In the genomic region with DNA sequence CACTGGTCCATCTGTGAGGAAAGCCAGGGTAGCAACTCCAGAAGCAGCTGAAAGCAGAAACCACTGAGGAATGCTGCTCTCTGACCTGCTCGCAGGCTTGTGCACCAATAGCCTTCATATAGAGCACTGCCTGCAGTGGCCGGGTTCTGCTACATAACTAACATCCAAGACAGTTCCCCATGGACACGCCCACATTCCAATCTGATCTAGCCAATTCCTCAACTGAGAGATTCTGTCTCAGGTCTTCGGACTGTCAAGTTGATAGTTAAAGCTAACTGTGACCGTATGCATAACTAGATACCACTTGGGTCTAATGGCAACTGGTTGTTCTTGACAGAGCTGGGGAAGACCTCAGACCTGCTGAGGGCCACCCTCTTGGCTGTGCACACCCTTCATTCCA, we compare ENCODE assay signal across 22 mouse cellular contexts.
"Had no signal": no experiment of that assay in that cellular context is flagged by ENCODE, and none has a peak within 500 bp of the region (broad histone marks: within the 10 kb centered on the region; RNA-seq: fewer than 3 reads in every experiment).

No protein-coding gene starts in this region.

- DNase-seq: gastrocnemius, postnatal 14 days; heart, adult 2 months; heart, postnatal 10 days; kidney, adult 11 months; kidney, adult 2 months; kidney, adult 9 months; kidney, postnatal 14 days; kidney, postnatal 36 days; layer of hippocampus, adult 9-11 months; layer of hippocampus, postnatal 36 days; liver; liver, embryonic 13.5 days had no signal

- H3K27ac ChIP-seq: heart, adult 2 months; hindbrain, embryonic 13.5 days; hindbrain, embryonic 15.5 days; hindbrain, postnatal 0 days; kidney, embryonic 15.5 days; kidney, postnatal 0 days; limb, embryonic 10.5 days; limb, embryonic 12.5 days; liver, embryonic 13.5 days; liver, embryonic 15.5 days had no signal

- H3K4me3 ChIP-seq: heart, adult 2 months; heart, embryonic 10.5 days; heart, embryonic 12.5 days; hindbrain, embryonic 13.5 days; hindbrain, embryonic 15.5 days; kidney, embryonic 15.5 days; limb, embryonic 10.5 days; limb, embryonic 12.5 days; liver, embryonic 13.5 days; liver, embryonic 15.5 days had no signal
